Mouse (Mus musculus): ENCODE results near the gene 2310079G19Rik.

2310079G19Rik gene

GRCm38 (mm10) chr16:88627566-88627965, at the start of gene 2310079G19Rik:
TSS of gene 2310079G19Rik (minus strand) at chr16:88627666.
- DNase-seq (ENCODE audit: low spot score): no peak

GRCm38 (mm10) chr16:88671571-88671970, 44.1 kb upstream of the 2310079G19Rik start, which contains the start of gene Krtap27-1:
TSS of gene Krtap27-1 (minus strand) at chr16:88671671.
- no peak for DNase-seq (ENCODE audit: low spot score)

DNA sequence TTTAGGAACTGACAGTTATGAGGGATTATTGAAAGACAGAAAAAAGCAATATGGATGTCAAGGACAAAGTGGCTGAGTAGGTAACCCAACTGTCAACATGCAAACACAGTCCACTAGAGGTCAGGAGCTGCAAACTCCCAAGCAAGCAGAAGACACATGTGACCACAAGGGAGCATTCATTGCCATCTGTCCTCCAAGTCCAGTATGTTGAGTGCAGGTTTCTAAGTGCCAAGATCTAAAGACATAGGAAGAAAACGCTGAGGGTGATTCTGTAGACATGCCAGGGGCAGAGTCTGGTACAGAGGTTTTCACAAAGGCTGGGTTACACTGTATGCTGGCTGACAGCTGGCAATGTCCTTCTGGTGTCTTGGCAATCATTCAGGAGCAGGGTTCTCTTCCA, 30.0 kb upstream of the 2310079G19Rik start:
- no peak for DNase-seq (ENCODE audit: low spot score)

DNA sequence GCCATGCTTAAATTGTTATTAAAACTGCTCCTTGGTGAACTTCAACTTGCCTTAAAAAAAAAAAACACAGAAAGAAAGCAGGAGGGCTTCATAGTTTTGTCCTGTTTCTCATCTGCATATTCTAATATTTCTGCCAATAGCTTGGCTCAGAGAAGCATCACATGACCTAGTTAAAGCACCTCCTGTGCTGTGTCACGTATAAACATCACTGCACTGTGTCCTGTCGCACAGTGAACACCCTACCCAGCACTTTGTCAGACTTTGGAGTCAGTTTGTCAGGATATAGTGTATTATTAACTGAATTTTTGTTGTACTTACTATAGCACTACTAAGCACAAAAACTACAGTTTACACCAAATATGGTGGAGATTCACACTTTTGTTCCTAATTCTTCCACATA, 24.5 kb upstream of the 2310079G19Rik start:
- DNase-seq (ENCODE audit: low spot score): no peak

- DNase-seq (ENCODE audit: low spot score): no peak
Observed at GRCm38 (mm10) chr16:88651082-88651481, 23.6 kb upstream of the 2310079G19Rik start.

DNA sequence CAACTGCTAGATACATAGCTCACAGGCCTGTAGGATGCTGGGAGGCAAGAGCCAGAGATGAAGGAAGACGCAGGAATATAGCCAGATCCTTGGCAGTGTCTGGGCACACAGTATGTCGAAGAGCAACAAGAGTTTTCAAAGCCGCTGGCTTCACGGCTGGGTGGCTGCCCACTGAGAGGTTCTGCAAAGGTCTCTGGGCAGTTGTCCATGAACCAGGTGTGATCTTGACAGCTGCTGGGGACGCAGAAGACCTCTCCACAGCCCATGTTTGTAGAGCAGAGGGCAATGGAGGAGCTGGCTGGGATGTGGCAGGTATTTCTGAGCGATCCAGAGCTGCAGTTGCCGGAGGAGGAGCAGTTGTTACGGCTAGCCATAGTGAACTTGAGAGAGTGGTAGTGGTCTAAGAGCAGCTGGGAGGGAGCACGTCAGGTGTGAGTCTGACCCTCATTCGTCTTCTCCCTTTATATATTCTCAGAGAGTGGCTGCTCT, 19.9 kb upstream of the 2310079G19Rik start, which contains the start of gene Krtap26-1:
Gene Krtap26-1 (minus strand): TSS at position 439 of the 489 bp plus-strand sequence.
- DNase-seq (ENCODE audit: low spot score): no peak

DNA sequence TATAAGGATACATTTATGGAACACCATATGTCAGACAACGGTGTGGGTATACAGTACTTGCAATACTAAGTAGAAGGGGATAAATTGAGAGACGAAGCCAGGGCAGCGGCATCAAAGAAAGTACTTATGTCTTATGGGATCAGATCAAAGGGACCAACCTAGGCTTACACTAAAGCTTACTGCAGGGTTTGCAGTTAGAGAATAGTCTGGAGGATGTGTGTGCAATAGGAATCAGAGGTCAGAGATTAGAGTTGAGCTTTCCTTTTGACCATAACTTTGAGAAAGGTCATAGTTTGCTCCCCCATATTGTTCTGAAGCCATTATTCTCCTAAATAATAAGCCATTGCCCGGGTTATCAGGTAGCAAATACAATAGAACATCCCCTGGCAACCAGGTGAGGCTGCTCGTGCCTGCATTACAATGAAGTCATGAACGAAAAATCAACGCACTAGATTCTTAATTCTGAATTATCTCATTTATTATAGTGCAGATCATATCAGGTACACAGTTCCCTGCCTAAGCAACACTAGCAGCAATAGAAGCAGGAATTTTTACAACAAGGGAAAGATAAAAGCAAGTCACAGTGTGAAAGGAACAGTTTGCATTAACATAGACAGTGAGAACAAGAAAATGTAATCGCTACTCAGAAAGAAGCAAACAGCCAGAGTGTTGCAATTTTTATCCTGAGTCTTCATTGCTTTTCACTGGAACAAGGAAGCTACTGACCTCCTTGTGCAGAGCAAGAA, 19.1 kb upstream of the 2310079G19Rik start:
- no peak for DNase-seq (ENCODE audit: low spot score)

DNA sequence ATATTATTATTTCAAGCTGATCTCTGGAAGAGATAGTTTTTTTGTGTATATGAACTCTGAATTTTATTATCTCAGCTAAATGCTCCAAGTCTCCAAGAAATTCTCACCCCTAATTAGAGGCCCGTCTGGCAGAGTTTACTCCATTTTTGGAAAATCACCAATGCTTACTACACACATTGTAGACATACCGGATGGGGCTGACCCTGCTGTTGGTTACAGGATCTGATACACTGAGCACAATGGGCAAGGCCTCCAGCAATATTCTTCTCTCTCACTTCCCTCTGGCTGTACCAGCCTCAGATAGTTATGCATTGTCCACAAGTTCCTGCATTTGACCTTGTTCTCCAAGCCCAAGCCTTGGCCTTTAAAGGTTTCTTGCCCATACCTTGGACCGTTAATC, 12.6 kb upstream of the 2310079G19Rik start:
- no peak for DNase-seq (ENCODE audit: low spot score)

DNA sequence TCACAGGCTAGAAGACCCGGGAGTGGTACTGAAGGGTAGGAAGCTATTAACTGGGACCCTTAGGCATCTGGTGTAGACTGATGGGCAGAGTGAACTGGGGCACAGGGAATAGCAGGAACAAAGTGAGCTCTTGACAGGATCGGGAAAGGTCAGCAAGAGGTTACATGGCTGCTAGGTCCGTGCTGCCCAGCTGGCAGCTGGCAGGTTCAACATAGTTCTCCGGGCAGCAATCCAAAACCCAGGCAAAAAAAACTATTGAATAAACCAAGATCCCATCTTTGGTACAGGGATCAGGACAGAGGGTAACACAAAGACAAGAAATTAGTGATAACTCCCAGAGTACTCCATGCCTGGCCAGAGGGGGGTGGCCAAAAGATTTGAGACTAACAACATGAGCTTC, 7.7 kb upstream of the 2310079G19Rik start:
- DNase-seq (ENCODE audit: low spot score): no peak

- DNase-seq (ENCODE audit: low spot score): no peak
Observed at GRCm38 (mm10) chr16:88631474-88631873, 4.0 kb upstream of the 2310079G19Rik start.

- DNase-seq (ENCODE audit: low spot score): no peak
Observed at GRCm38 (mm10) chr16:88612712-88613111, 14.8 kb downstream of the 2310079G19Rik start.

DNA sequence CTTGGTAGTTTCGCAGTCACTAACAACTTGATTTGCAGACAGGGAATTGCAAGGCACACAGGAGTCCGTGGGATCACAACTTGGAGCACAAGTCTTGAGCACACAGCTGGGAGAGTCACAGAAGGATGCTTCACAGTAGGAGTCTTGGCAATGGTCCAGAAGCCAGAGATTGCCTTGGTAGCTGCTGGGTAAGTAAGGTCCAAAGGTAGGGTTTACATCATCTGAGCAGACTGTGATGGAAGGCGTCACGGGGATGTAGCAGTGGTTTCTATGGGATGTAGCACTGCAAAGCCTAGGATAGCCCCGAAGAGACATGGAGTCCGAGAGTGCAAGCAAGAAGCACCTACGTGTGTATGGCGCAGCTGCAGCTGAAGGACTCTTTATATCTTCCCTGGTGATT, 15.5 kb downstream of the 2310079G19Rik start, which contains the start of gene Krtap24-1:
Gene Krtap24-1 (minus strand): TSS at position 358 of the 400 bp plus-strand sequence.
- DNase-seq (ENCODE audit: low spot score): no peak

- no peak for DNase-seq (ENCODE audit: low spot score)
Observed at GRCm38 (mm10) chr16:88604570-88604969, 22.9 kb downstream of the 2310079G19Rik start.

- no peak for DNase-seq (ENCODE audit: low spot score)
Observed at GRCm38 (mm10) chr16:88602464-88602863, 25.0 kb downstream of the 2310079G19Rik start.

DNA sequence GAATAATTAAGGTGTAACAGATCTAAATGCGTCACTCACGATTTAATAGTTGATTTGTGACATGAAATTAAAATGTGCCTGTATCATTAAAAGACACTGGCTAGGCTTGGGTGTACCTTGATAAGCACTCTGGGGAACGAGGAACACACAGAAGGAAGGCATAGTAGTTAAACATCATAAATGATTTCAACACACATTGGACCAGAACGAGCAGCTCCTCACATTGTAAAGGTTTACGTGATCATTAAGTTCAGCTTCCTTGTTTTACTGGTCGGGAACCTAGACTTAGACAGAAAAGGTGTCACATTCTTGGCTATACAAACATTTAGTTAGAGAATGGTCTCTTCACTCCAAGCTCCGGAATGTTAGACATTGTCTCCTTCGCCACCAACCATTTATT, 27.2 kb downstream of the 2310079G19Rik start:
- no peak for DNase-seq (ENCODE audit: low spot score)

DNA sequence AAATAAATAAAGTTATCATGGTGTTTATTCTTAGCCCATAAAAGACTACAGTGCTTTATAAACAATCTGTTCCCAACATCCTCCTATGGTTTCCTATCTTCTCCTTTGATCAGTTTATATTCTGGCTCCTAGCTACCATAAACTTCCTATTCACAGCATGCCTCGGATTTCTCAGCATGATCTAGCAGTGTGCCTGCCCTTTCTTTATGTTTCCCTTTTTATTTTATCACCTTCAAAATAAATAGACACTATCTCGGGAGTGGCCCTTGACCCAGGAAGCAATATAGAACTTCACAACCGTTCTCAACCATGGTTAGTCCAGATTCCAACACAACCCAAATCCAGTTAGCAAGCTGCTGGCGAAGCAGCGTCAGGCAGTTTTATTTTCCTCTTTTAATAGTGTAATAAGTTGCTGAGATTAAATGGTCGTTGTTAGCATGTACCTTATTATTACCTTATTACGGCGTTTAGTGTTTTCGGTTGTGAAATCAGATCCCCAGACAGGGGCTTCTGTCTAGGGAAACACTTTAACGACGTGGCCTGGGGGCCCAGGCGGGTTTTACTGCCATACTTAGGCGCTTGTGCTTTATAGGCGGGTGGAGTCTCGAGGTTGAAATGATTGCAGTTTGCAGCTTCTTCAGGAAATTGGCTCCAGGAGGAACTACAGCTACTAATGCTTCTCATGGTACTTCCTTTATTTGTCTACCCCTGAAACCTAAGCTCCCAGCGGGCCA, 27.8 kb downstream of the 2310079G19Rik start:
- no peak for DNase-seq (ENCODE audit: low spot score)

GRCm38 (mm10) chr16:88592758-88593157, 34.7 kb downstream of the 2310079G19Rik start:
- DNase-seq (ENCODE audit: low spot score): no peak

DNA sequence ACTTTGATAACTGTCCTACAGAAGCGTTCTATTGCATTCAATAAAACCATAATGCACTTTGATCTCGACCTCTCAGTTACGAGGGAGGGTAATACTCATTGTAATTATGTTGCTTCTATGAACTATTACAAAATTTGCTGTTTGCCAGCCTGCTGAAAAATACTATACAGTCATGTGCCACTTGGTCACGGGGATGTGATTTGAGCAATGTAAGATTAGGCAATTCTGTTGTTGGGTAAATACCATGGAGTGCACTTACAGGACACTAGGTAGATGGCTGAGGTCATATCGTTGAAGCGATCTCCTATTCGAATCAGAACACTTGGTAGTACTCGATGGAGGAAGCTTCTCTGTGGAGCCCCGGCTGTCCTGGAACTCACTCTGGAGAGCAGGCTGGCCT, 44.1 kb downstream of the 2310079G19Rik start:
- no peak for DNase-seq (ENCODE audit: low spot score)
